Comparison of ENCODE assay signal across 8 mouse cellular contexts in genomic region chr11:84870337-84871043, GRCm38 (mm10). TPM values are rescaled to one million over a fixed set of nuclear protein-coding genes. Genes with fewer than 3 reads are reported as not detected.
A peak's percentile ranks its signal among the peaks of the same experiment; 100 is the strongest.
DNase-seq lines count a peak whose midpoint lies in the region; ATAC-seq and TF ChIP-seq lines count a peak whose summit lies in the region.

Ggnbp2 (minus strand) TSS chr11:84870817.

- peak; percentile 94 for DNase-seq in gastrocnemius, postnatal 10 days
- DNase-seq in left cerebral cortex, postnatal 10 days (ENCODE audit: extremely low spot score in 1 of 2, low spot score in 2 of 2): peak; percentile 86 to 96
- DNase-seq in right cerebral cortex, postnatal 25 days: peak; percentile 90
- peak; percentile 89 to 94 for DNase-seq in urinary bladder, postnatal 4 days (ENCODE audit: low spot score in 2 of 2)

- intact Hi-C loops in left cerebral cortex, postnatal 10 days (cut with DNase I): no loop called here

- no peak for TF ChIP-seq CTCF in cortical plate, adult 2 months (IDR thresholded peaks at IDR 0.05; ENCODE audit: extremely low read depth, insufficient read depth, low read length)

- ATAC-seq in activated CD4-positive, CD25-positive, alpha-beta regulatory T cell, adult 4 months: peak; percentile 67
- peak; percentile 70 for ATAC-seq in inflammation-experienced regulatory T-cells, adult 6 months
- ATAC-seq in megakaryocyte-erythroid progenitor cell, adult 5-6 weeks (replicated peaks; ENCODE audit: low FRiP score, low TSS enrichment, poor library complexity, severe bottlenecking): peak; percentile 55

- TF ChIP-seq POLR2A in cortical plate, adult 2 months (IDR thresholded peaks at IDR 0.05; ENCODE audit: extremely low read depth, insufficient read depth, low read length): peak; percentile 69; the same call in 1 of the 2 replicates

- peak within 1 kb of the TSS; percentile 99 for H3K27ac ChIP-seq in cortical plate, adult 2 months (ENCODE audit: insufficient read depth, low read length)

- peak within 1 kb of the TSS; percentile 89 for H3K4me3 ChIP-seq in cortical plate, adult 2 months (ENCODE audit: insufficient read depth, low read length)

- H3K4me1 ChIP-seq in cortical plate, adult 2 months (ENCODE audit: control insufficient read depth, insufficient read depth, low read length): peaks cover 4% of the 10 kb centered on the region

RNA-seq across cellular contexts. Expression of gene Ggnbp2, which starts in this region (rescaled TPM):
- polyA plus RNA-seq in activated CD4-positive, CD25-positive, alpha-beta regulatory T cell, adult 4 months (2017; shearing (Covaris generic)): 100 to 1,000 TPM in 1 of 2 experiments, 10 to 100 TPM in 1; 84.9 to 107 TPM
- 104 and 108 TPM in 2 replicates for polyA plus RNA-seq in cortical plate, adult 2 months (2012; rRNA removed)
- total RNA-seq in gastrocnemius, postnatal 10 days (2021): 10 to 100 TPM; 40.6 to 52.8 TPM
- 100 to 1,000 TPM; 106 to 124 (median 111) TPM for polyA plus RNA-seq in inflammation-experienced regulatory T-cells, adult 6 months (2017; shearing (Covaris generic))
- total RNA-seq in left cerebral cortex, postnatal 10 days (2021): 10 to 100 TPM; 89.1 to 90.3 TPM
- 91.1 and 108 TPM in 2 replicates for total RNA-seq in megakaryocyte-erythroid progenitor cell, adult 5-6 weeks (2014; fragmentation: Nextera tagmentation)
- total RNA-seq in megakaryocyte-erythroid progenitor cell, adult 5-6 weeks (2017): 155 and 184 TPM in 2 replicates

Comparison
In these comparisons a context has a peak if more than half of its experiments do, and no peak if none do; other contexts are left out.
1. Peak in every context shown above with its lines: DNase-seq, ATAC-seq, H3K4me3 ChIP-seq and H3K27ac ChIP-seq.